Mouse (Mus musculus) testis, adult 2 months (tissue): ENCODE data around the gene Gm10570. TPM values are rescaled to one million over a fixed set of nuclear protein-coding genes. Genes with fewer than 3 reads are reported as not detected.

Experiments used
- H3K27ac ChIP-seq: fragments of 200-500 bp; 2 replicates; pipeline ENCODE4 v1.5.1; 2012; ENCODE audit warnings: low read depth, low read length; ENCODE audit not compliant: control insufficient read depth, insufficient read depth
- H3K27me3 ChIP-seq: fragments of 200-500 bp; 2 replicates; pipeline ENCODE4 v1.6.1; 2012; ENCODE audit warnings: mild to moderate bottlenecking, low read length, moderate library complexity; ENCODE audit not compliant: control insufficient read depth, insufficient read depth
- H3K36me3 ChIP-seq: fragments of 200-500 bp; 2 replicates; pipeline ENCODE4 v1.6.1; 2012; ENCODE audit warnings: mild to moderate bottlenecking, low read length; ENCODE audit not compliant: control insufficient read depth, insufficient read depth
- H3K4me1 ChIP-seq: fragments of 200-500 bp; 2 replicates; pipeline ENCODE4 v1.6.1; 2012; ENCODE audit warnings: low read length; ENCODE audit not compliant: control insufficient read depth, insufficient read depth
- H3K4me3 ChIP-seq: fragments of 200-500 bp; 2 replicates; pipeline ENCODE4 v1.5.1; 2012; ENCODE audit warnings: low read depth, mild to moderate bottlenecking, low read length, moderate library complexity, mixed read lengths; ENCODE audit not compliant: control insufficient read depth
- CTCF ChIP-seq: fragments of 200-500 bp; IDR thresholded peaks from 2 replicates; pipeline ENCODE4 v1.5.1; 2012; ENCODE audit warnings: low read depth, mild to moderate bottlenecking, inconsistent platforms, low read length, moderate library complexity; ENCODE audit not compliant: control insufficient read depth, insufficient read depth, insufficient replicate concordance
- POLR2A ChIP-seq: fragments of 200-500 bp; IDR thresholded peaks from 2 replicates; pipeline ENCODE4 v1.6.1; 2012; ENCODE audit warnings: low read depth, mild to moderate bottlenecking, inconsistent platforms, low read length, moderate library complexity; ENCODE audit not compliant: control insufficient read depth
- polyA plus RNA-seq: library from polyadenylated mRNA; depleted of rRNA; stranded (reverse); fragments of >200 nt; gene quantifications from 2 replicates; pipeline ENCODE4 v1.2.3, GENCODE M21; 2012; rRNA removed

Gene Gm10570
- polyA plus RNA-seq, 1 experiment, result not detected

GRCm38 (mm10) chr4:130268736-130269135 is 39.7 kb downstream of the Gm10570 start:
- no peak for TF ChIP-seq POLR2A
- TF ChIP-seq CTCF, result no peak
- Histone ChIP-seq H3K27ac (peak overlapping the region; percentile 22; the same call in 1 of the 2 replicates), H3K36me3 (no peaks in the 10 kb centered on the region), H3K4me1 (peaks cover 10% of the 10 kb centered on the region), H3K4me3 (peak overlapping the region; percentile 33), H3K27me3 (0 out of 2 replicates have a peak, but pooled peaks cover 3% of the 10 kb centered on the region)

DNA sequence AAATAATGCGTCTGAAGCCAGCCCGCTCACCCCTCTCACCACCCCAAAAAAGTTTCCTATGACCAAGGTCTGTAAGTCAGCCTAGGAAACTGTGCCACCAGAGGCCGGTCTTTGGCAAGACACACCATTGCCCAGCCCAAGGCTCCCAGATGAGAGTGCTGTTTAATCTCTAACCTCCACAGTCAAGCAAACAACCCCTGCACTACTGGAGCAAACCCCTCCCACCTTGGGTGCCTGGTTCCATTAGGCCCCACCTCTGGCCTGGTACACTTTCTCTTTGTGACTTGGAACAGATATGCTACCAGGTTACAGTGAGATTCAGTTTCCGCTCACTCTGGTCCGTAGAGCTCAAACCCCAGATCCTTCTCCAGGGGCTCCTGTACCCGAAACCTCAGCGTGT is 41.4 kb downstream of the Gm10570 start:
- TF ChIP-seq POLR2A (no peak), CTCF (no peak)
- no peak overlapping the region for H3K4me3 ChIP-seq
- no peaks in the 10 kb centered on the region for H3K36me3 ChIP-seq
- peaks cover 7% of the 10 kb centered on the region for H3K4me1 ChIP-seq
- H3K27me3 ChIP-seq, result no peaks in the 10 kb centered on the region
- H3K27ac ChIP-seq, result no peak overlapping the region

DNA sequence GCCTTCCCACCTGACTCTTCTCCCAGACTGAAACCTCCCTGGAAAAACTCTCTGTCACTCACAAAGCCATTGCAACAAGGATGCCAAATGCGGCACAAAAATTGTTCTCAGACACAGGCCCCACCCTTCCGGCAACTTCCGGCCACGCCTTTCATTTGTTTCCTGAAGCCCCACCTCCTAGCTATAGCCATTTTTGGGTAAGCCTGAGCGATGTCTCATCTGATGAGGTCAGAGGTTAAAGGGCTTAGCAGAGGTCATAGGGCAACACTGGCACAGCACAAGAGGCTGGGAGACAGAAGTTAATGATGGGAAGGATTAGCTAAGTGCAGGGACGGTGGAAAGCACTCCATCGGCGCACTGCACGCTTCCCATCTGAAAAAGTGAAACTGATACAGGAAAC is 41.9 kb downstream of the Gm10570 start:
- no peak overlapping the region for H3K27ac ChIP-seq
- no peaks in the 10 kb centered on the region for H3K27me3 ChIP-seq
- peaks cover 7% of the 10 kb centered on the region for H3K4me1 ChIP-seq
- H3K4me3 ChIP-seq, result no peak overlapping the region; the same call in 1 of the 2 replicates
- no peaks in the 10 kb centered on the region for H3K36me3 ChIP-seq
- TF ChIP-seq POLR2A (no peak), CTCF (no peak)

- Histone ChIP-seq H3K36me3 (no peaks in the 10 kb centered on the region), H3K4me3 (peak overlapping the region; percentile 47), H3K27ac (no peak overlapping the region), H3K4me1 (peaks cover 7% of the 10 kb centered on the region), H3K27me3 (no peaks in the 10 kb centered on the region)
- no peak for TF ChIP-seq POLR2A
- TF ChIP-seq CTCF, result peak; percentile 91
Observed at GRCm38 (mm10) chr4:130264698-130265349, 43.6 kb downstream of the Gm10570 start.

- TF ChIP-seq POLR2A (no peak), CTCF (no peak)
- Histone ChIP-seq H3K36me3 (no peaks in the 10 kb centered on the region), H3K4me1 (peaks cover 7% of the 10 kb centered on the region), H3K27me3 (no peaks in the 10 kb centered on the region), H3K4me3 (peak overlapping the region; percentile 38), H3K27ac (no peak overlapping the region)
Observed at GRCm38 (mm10) chr4:130264131-130264530, 44.3 kb downstream of the Gm10570 start.

DNA sequence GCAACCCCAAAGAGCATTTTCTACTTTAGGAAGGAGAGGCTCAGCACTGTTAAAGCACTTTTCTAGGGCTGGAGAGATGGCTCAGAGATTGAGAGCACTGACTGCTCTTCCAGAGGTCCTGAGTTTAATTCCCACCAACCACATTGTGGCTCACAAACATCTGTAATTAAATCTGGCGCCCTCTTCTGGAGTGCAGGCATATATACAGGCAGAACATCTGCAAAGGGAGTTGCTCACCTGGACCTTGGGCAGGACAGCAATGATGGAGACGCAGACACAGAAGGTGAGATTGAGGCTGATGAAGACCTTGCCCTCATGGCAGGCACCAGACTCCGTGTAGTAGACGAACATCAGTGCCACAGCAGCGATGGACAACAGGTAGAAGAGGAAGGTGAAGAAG is 48.1 kb downstream of the Gm10570 start:
- TF ChIP-seq CTCF (peak; percentile 11; the same call in 1 of the 2 replicates), POLR2A (no peak)
- H3K27me3 ChIP-seq, result no peaks in the 10 kb centered on the region
- H3K4me1 ChIP-seq, result peaks cover 7% of the 10 kb centered on the region
- no peaks in the 10 kb centered on the region for H3K36me3 ChIP-seq
- no peak overlapping the region for H3K4me3 ChIP-seq
- H3K27ac ChIP-seq, result no peak overlapping the region

Other genes starting within 250 kb of the Gm10570 start
- 55.6 and 58.3 TPM in 2 replicates for gene Pef1, start 206.1 kb downstream of the Gm10570 start, polyA plus RNA-seq
- 0.07 and 0.28 TPM in 2 replicates for gene Hcrtr1, start 169.3 kb downstream of the Gm10570 start, polyA plus RNA-seq
- gene Tinagl1, start 133.6 kb downstream of the Gm10570 start, polyA plus RNA-seq, result 2.9 and 7.8 TPM in 2 replicates
- gene Gm853, start 86.3 kb downstream of the Gm10570 start, polyA plus RNA-seq, result 0.05 TPM in 1 of 2 replicates, not detected in the other
- gene Serinc2, start 29.5 kb downstream of the Gm10570 start, polyA plus RNA-seq, result 23.7 and 24.1 TPM in 2 replicates
- 127 and 192 TPM in 2 replicates for gene Fabp3, start 79 bp downstream of the Gm10570 start, polyA plus RNA-seq
- gene Zcchc17, start 51.3 kb upstream of the Gm10570 start, polyA plus RNA-seq, result 8.0 and 8.2 TPM in 2 replicates
- 42.1 and 43.2 TPM in 2 replicates for gene Snrnp40, start 51.5 kb upstream of the Gm10570 start, polyA plus RNA-seq